Mouse (Mus musculus): Measurements from ENCODE around the gene Fto. TPM values are rescaled to one million over a fixed set of nuclear protein-coding genes. Genes with fewer than 3 reads are reported as not detected.

Fto gene
- polyA plus RNA-seq, 2 experiments: 10.0 to 15.6 TPM

DNA sequence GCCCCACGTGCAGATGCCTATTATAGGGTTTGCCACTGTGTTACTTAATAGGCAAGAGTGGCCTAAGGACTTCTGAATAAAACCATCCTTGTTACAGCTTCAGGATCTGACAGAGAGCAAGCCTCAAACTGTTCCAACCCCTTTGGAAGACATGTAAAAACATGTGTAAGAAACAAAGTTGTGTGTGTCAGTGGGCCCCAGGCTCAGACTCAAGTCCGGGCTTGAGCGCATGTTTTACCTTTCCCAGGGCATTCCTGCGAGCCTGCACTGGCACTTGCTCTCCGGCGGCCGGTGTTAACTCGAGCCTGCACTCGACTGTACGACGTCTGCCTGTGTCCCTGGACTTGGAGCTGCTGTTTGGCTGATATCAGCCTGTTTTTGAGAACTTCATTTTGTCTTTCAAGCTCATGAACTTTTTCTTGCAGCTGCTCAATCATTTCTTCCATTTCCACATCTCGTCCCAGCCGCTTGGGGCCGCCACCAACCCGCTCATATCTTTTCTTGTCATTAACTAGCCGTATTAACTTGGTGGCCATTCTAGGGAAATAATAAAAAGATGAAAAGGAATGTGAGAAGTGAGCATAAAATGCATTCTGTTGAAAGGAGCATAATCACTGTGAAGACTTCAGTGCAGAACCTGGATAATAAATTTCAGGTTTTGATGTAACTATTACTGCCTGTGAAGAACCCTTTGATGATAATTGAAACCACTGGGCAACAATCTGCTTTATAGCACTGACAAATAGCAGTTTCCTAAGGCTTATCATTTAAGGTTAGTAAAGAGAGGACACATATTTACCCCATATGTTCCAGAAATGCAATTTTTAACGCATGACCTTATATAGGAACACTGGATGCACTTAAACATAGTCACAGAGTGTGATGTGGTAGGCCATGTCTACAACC, 8.6 kb upstream of the Fto start:
- no peaks in the 10 kb centered on the region for H3K9me3 ChIP-seq (ENCODE audit: control insufficient read depth, low read length)
- H3K36me3 ChIP-seq (replicated peaks; ENCODE audit: control insufficient read depth, insufficient read depth, low read depth): no peaks in the 10 kb centered on the region
- H3K4me3 ChIP-seq (ENCODE audit: insufficient read depth in 1 of 2, low read depth in 2 of 2, low read length in 2 of 2): no peak overlapping the region
- H3K27me3 ChIP-seq (ENCODE audit: control insufficient read depth, insufficient read depth, low read length): no peaks in the 10 kb centered on the region
- no peaks in the 10 kb centered on the region for H3K4me1 ChIP-seq (replicated peaks; ENCODE audit: control insufficient read depth in 2 of 2, insufficient read depth in 2 of 2, low read length in 1 of 2)
- 74% methylated on average over 17 of the region's 17 CpGs for WGBS (ENCODE audit: insufficient replicate concordance)
- DNase-seq (ENCODE audit: low read depth in 3 of 3, low spot score in 3 of 3) (no peak), ATAC-seq (ENCODE audit: insufficient read depth) (no peak)
- no peak overlapping the region for H3K4me2 ChIP-seq (ENCODE audit: low read depth)
- H3K27ac ChIP-seq: no peak overlapping the region
- TF ChIP-seq CTCF (IDR thresholded peaks at IDR 0.05; ENCODE audit: low read depth) (no peak), EP300 (IDR thresholded peaks at IDR 0.05; ENCODE audit: low read depth) (no peak)
- H3K9ac ChIP-seq (replicated peaks): no peak overlapping the region

GRCm38 (mm10) chr8:91312342-91312741, 983 bp upstream of the Fto start:
- no peaks in the 10 kb centered on the region for H3K36me3 ChIP-seq (replicated peaks; ENCODE audit: control insufficient read depth, insufficient read depth, low read depth)
- peaks cover 2 to 9% of the 10 kb centered on the region in 2 experiments; a peak in 3 of 4 replicates for H3K4me1 ChIP-seq (replicated peaks; ENCODE audit: control insufficient read depth in 2 of 2, insufficient read depth in 2 of 2, low read length in 1 of 2)
- peak overlapping the region; percentile 66 to 78 for H3K4me3 ChIP-seq (ENCODE audit: insufficient read depth in 1 of 2, low read depth in 2 of 2, low read length in 2 of 2)
- TF ChIP-seq CTCF (IDR thresholded peaks at IDR 0.05; ENCODE audit: low read depth) (no peak), EP300 (IDR thresholded peaks at IDR 0.05; ENCODE audit: low read depth) (no peak)
- no peaks in the 10 kb centered on the region for H3K27me3 ChIP-seq (ENCODE audit: control insufficient read depth, insufficient read depth, low read length)
- peak overlapping the region; percentile 60 for H3K9ac ChIP-seq (replicated peaks)
- no peak overlapping the region for H3K27ac ChIP-seq
- 30% methylated on average over 2 of the region's 2 CpGs for WGBS (ENCODE audit: insufficient replicate concordance)
- DNase-seq (ENCODE audit: low read depth in 3 of 3, low spot score in 3 of 3): no peak
- no peaks in the 10 kb centered on the region for H3K9me3 ChIP-seq (ENCODE audit: control insufficient read depth, low read length)
- H3K4me2 ChIP-seq (ENCODE audit: low read depth): peak overlapping the region; percentile 80
- no peak for ATAC-seq (ENCODE audit: insufficient read depth)

DNA sequence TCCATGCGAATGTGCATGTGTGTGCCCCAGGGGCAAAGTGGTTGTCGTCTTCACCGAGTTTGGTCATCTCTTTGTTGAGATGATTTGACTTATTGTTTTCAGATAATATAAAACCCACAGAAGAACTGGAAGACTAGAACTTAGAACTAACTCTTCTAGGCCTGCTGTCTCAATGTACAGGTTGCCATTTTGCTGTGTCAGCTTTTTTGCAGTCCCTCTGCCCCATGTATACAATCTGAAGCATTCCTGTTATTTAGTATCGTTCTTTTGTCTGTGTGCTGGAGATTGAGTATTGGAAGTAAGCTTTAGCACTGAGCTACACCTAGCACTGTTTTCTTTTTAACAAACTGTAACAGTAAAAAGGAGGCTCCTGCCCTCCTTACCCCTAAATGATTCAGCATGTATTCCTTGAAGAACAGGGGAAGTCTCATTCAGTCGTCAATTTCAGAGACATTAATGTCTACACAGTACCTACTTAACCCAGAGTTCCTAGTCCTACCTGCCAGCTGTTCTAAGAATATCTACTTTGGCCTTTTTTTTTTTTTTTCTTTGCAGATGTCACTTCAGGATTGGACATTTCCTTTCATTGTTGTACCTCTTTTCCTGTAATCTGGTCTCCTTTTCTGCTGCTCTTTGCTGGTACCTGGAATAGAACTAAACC, 4.4 kb downstream of the Fto start:
- ATAC-seq (ENCODE audit: insufficient read depth): no peak
- WGBS (ENCODE audit: insufficient replicate concordance): 71% methylated on average over 5 of the region's 5 CpGs
- TF ChIP-seq CTCF (IDR thresholded peaks at IDR 0.05; ENCODE audit: low read depth) (no peak), EP300 (IDR thresholded peaks at IDR 0.05; ENCODE audit: low read depth) (no peak)
- Histone ChIP-seq H3K9me3 (ENCODE audit: control insufficient read depth, low read length) (no peaks in the 10 kb centered on the region), H3K4me2 (ENCODE audit: low read depth) (no peak overlapping the region), H3K9ac (replicated peaks) (no peak overlapping the region), H3K4me3 (ENCODE audit: insufficient read depth in 1 of 2, low read depth in 2 of 2, low read length in 2 of 2) (no peak overlapping the region), H3K36me3 (replicated peaks; ENCODE audit: control insufficient read depth, insufficient read depth, low read depth) (no peaks in the 10 kb centered on the region), H3K27ac (no peak overlapping the region), H3K4me1 (replicated peaks; ENCODE audit: control insufficient read depth in 2 of 2, insufficient read depth in 2 of 2, low read length in 1 of 2) (peaks cover 2 to 5% of the 10 kb centered on the region in 2 experiments; a peak in 2 of 4 replicates), H3K27me3 (ENCODE audit: control insufficient read depth, insufficient read depth, low read length) (no peaks in the 10 kb centered on the region)
- DNase-seq (ENCODE audit: low read depth in 3 of 3, low spot score in 3 of 3): no peak

GRCm38 (mm10) chr8:91318938-91319729, 5.8 kb downstream of the Fto start:
- no peaks in the 10 kb centered on the region for H3K9me3 ChIP-seq (ENCODE audit: control insufficient read depth, low read length)
- H3K4me3 ChIP-seq (ENCODE audit: insufficient read depth in 1 of 2, low read depth in 2 of 2, low read length in 2 of 2): no peak overlapping the region
- H3K36me3 ChIP-seq (replicated peaks; ENCODE audit: control insufficient read depth, insufficient read depth, low read depth): no peaks in the 10 kb centered on the region
- no peak overlapping the region for H3K4me2 ChIP-seq (ENCODE audit: low read depth)
- H3K9ac ChIP-seq (replicated peaks): no peak overlapping the region
- H3K27ac ChIP-seq: no peak overlapping the region
- TF ChIP-seq CTCF (IDR thresholded peaks at IDR 0.05; ENCODE audit: low read depth) (no peak), EP300 (IDR thresholded peaks at IDR 0.05; ENCODE audit: low read depth) (no peak)
- peaks cover 2 to 3% of the 10 kb centered on the region in 2 experiments; a peak in 1 of 4 replicates for H3K4me1 ChIP-seq (replicated peaks; ENCODE audit: control insufficient read depth in 2 of 2, insufficient read depth in 2 of 2, low read length in 1 of 2)
- ATAC-seq (ENCODE audit: insufficient read depth) (no peak), DNase-seq (ENCODE audit: low read depth in 3 of 3, low spot score in 3 of 3) (no peak)
- no peaks in the 10 kb centered on the region for H3K27me3 ChIP-seq (ENCODE audit: control insufficient read depth, insufficient read depth, low read length)
- WGBS (ENCODE audit: insufficient replicate concordance): 72% methylated on average over 7 of the region's 7 CpGs

Measured in liver, embryonic 14.5 days (tissue).